Mouse (Mus musculus) layer of hippocampus, adult 18-20 months (tissue): ENCODE data around the gene Pdia5. TPM values are rescaled to one million over a fixed set of nuclear protein-coding genes. Genes with fewer than 3 reads are reported as not detected.

Experiments
- DNase-seq, 2 experiments: peaks; one replicate each; pipeline ENCODE4 v3.0.0; 2022; ENCODE audit warnings: low spot score in 2 of 2
- long read RNA-seq: library from polyadenylated mRNA; stranded (forward); transcript quantifications from one replicate; pipeline ENCODE4 v2.0.0, GENCODE M21; 2021
- total RNA-seq, 2 experiments: library from RNA; stranded (reverse); gene quantifications; 2 replicates each; pipeline ENCODE4 v1.2.3; 2021

Gene Pdia5
- total RNA-seq: 1 to 10 TPM; 2.5 to 3.5 TPM
- long read RNA-seq, partial matches to known transcripts: 0 of 4 reads
- long read RNA-seq, other reads (novel, unspliced or antisense): 2 of 4 reads

DNA sequence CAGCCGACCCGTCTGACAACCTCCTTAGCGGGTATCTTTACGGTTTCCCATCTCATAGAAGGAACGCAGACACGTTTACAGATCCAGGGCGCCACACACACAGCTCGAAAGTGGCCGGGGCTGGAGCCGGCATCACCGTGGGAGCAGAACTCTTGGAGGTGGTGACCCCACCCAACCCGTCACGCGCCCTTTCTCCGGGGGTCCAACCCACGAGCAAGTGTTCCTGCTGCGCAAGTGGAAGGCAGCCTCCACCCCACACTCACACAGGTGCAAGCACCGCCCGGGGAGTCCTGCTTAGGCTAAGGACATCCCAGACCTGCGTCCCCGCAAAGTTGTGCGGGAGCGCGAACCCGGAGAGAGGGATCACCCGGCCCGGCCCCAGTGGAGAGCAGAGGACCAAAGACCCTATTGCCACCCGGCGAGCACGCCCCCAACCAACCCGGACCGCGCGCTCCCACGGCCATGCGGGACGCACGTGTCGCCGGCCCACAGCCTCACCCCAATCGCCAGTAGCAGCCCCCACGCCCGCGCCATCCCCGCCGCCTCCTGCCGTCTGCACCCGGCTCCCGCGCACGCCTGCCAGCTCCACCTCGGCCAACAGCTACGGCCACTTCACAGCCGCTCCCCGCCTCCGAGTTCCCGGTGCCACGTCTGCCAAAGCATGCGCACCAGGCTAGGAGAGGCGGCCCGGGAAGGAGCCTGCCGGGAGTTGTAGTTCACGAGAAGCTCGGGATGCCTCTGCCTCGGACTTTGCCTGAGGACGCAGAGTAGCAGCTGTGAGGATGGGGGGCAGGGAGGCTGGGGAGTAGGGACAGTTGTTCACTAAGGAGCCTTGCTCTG lies at the start of gene Pdia5:
Gene Pdia5, minus strand, starts transcription at position 643 of the 840 bp plus-strand sequence.
- peak; percentile 84 to 91 for DNase-seq

- DNase-seq: no peak
Observed at GRCm38 (mm10) chr16:35539041-35539440, 48.4 kb upstream of the Pdia5 start.

- DNase-seq: no peak
Observed at GRCm38 (mm10) chr16:35537651-35538050, 47.0 kb upstream of the Pdia5 start.

- DNase-seq: no peak
Observed at GRCm38 (mm10) chr16:35534630-35535029, 44.0 kb upstream of the Pdia5 start.

- no peak for DNase-seq
Observed at GRCm38 (mm10) chr16:35524200-35524599, 33.5 kb upstream of the Pdia5 start.

DNA sequence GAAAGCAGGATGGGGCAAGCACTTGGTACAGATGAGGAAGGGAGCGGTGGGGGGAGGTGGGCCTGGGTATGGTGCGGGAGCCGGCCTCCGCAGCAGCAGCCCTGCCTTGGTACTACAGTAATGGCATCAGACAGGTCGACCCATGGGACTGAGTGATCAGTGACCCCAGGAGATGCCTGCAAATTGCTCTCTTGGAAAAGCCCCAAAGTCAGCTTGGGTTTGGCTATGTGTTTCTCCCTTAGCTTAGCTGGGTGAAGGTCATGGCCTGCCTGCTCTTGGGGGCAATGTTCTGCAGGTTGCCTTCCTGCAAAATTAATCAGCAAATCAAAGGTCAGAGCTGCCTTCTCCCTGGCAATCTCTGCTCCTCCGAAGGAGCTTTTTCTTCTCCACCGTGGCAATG lies 28.6 kb upstream of the Pdia5 start:
- no peak for DNase-seq

GRCm38 (mm10) chr16:35517976-35518951 lies 27.6 kb upstream of the Pdia5 start:
- DNase-seq: no peak

DNA sequence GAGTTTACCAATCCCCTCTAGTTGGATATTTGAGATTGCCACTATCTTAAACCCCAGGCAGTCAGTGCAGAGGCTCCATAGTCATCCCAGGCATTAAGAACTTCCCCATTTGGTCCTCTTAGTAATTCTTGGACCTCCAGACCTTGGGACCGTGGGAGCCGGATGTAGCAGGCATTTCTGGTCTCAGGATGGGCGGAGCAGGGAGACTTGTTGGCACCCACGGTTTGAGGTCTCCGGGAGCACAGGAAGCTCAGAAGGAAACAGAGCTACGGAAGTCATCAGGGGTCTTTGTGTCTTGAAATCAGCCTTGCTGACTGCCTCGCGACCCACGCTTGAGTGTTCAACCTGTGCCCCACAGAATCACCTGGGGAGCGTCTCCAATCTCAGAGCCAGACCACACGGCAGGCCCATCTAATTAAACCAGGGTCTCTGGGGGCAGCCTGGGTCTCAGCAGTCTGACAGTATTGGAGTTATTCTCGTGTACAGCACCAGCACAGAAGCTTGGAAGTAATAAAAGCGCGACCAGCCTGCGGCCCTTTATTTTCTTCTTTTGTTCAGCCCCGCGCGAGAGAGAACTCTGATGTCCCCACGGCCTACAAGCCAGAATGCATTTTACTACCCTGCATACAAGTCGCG lies 25.4 kb upstream of the Pdia5 start:
- DNase-seq: no peak

- DNase-seq: no peak
Observed at GRCm38 (mm10) chr16:35509331-35510070, 18.8 kb upstream of the Pdia5 start.

DNA sequence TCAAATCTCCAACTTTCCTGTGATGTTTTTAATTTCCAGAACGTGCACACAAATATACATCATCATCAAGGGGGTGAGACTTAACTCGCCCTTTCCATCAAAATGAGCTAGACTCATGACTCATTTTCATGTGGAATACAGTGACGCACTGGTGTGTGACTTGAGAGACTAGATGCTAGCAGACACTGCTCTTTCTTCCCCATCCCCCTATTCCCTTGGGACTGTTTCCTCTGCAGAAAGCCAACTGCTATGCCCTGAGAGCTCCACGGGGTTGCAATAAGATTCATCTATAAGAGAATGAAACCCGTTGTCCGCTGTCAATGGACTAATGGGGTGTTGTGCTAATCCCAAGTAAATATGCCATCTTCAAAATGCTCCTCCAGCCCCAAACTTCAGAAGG lies 17.9 kb upstream of the Pdia5 start:
- DNase-seq: no peak

GRCm38 (mm10) chr16:35505786-35506185 lies 15.1 kb upstream of the Pdia5 start:
- DNase-seq: no peak

DNA sequence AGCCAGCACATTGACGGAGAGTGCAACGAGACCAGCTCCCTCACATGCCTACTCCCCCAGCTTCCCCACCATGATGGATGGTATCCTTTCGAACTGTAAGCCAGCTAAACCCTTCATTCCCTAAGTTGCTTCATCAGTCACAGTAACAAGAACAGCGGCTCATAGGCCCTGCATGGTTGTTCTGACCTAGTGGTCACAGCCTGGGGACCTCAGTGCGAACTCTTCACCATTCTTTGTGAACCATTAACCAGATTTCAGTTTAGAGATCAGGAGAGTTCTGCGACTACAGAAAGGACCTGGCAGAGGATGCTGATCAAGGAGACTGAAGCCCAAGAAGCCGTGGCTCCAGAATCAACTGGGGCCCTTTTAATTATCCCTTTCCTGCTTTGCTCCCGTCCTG lies 13.6 kb upstream of the Pdia5 start:
- DNase-seq: no peak

GRCm38 (mm10) chr16:35502456-35502855 lies 11.8 kb upstream of the Pdia5 start:
- DNase-seq: no peak

DNA sequence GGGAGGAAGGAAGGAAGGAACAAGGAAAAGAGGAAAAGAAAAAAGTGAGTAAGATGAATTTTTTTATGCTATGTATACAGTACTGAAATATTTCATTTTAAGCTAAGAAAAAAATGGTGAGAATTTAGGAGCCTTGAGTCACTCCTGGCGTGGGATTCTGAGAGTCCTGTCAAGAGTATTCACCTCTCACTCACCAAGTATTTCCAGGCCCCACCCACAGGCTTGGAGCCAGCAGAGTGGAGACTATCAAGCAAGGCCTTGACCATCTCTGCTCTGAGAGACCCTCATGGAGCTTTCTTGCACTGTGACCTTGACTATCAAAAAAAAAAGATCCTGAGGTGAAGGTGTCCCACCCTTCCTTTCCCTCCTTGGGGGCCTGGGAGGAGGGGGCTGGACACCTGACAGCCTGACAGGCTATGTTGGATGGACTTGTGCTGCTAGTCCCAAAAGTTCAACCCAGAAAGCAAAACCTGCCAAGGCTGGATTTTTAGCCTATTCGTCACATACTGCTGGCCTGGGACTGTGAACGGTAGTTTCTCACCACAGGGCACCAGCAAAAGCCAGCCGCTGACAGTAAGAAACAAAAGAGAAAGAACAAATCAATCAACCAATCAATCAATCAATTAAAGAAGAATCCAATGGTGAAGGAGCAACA lies 10.6 kb upstream of the Pdia5 start:
- DNase-seq: no peak

DNA sequence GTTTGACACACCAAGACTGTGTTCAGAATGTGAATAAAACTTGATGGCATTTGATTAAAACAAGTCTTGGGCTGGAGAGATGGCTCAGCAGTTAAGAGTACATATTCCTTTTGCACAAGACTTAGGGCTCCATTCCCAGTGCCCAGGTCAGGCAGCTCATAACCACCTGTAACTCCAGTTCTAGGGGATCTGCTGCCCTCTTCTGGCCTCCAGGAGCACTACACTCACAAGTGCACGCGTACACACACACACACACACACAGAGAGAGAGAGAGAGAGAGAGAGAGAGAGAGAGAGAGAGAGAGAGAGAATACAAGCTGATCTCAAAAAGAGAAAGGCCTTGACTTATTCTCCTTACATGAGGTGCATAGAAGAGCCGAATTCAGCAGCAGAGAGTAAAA lies 9.7 kb upstream of the Pdia5 start:
- DNase-seq: no peak

DNA sequence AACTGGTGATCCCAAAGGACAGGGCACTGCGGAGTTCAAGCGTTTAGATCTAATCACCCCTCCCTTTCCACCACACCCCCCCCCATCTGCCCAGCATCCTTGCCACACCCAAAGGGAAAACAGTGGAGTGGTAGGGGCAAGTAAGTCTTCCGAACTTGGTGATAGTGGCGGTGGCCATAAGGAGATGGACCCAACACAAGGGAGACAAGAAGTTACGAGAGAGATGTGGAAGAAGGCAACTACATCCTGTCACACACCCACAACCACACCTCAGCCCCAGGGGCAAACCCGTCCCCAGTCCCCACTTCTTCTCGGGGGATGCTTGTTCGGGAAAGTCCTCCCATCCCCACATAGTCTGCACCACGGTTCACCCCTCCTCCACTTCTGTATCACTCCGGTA lies 880 bp downstream of the Pdia5 start:
- no peak for DNase-seq

DNA sequence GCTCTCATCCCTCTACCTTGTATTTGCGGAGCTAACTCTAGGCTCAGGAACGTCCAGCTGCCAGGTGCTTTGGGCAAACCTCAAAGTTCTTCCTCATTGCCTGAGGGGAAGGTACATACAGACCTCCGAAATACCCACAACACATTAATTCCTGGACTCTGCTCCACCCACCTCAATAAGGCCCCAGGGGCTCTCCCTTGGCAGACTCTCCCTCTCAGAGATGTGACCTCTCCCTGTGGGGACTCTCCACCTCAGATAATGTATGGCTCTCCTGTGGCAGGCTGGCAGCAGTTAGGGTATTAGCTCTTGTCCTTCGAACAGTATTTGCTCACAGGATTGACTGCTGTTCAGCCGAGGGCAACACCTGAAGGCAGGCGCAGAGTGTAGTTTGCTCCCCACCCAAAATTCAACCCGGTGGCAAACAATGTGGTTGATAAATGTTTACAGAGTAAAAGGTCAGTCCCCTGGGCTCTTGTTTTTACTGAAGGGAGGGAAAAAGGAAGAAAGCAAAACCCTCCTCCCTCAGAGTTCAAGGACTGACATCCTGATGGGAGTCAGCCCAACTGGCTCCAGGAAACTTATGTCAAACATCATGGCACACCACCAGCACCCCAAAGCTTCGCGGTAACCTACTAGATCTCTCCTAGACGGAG lies 1.5 kb downstream of the Pdia5 start:
- DNase-seq: no peak

GRCm38 (mm10) chr16:35487776-35488175 lies 2.9 kb downstream of the Pdia5 start:
- no peak for DNase-seq

- DNase-seq: no peak
Observed at GRCm38 (mm10) chr16:35487056-35487455, 3.6 kb downstream of the Pdia5 start.

GRCm38 (mm10) chr16:35485711-35486110 lies 5.0 kb downstream of the Pdia5 start:
- DNase-seq: peak in 1 of 2 experiments; percentile 35
